Mouse (Mus musculus) monocyte, adult 2 months (primary cell): ENCODE results near the gene Gm9745.
"Not testable (repeated sequence)": the region's sequence is repeated elsewhere in the genome, so short reads cannot be mapped to it uniquely, and the experiment has no call there.

Source experiments
- DNase-seq, 2 experiments: peaks; one replicate each; pipeline ENCODE4 v3.0.0; 2022; ENCODE audit warnings: low spot score in 2 of 2, low read depth in 1 of 2

The Gm9745 gene

GRCm38 (mm10) chr13:8948131-8948530 lies at the start of gene Gm9745:
Gene Gm9745 (minus strand): TSS chr13:8948231.
- not testable (repeated sequence) for DNase-seq

DNA sequence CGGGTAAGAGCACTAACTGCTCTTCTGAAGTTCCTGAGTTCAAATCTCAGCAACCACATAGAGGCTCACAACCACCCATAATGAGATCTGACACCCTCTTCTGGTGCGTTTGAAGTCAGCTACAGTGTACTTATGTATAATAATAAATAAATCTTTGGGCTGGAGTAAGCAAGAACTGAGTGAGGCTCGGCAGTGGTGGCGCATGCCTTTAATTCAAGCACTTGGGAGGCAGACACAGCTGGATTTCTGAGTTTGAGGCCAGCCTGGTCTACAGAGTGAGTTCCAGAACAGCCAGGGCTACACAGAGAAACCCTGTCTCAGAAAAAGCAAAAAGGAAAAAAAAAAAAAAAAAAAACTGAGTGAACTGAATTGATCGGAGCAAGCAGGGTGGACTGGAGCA lies 49.2 kb upstream of the Gm9745 start:
- not testable (repeated sequence) for DNase-seq

DNA sequence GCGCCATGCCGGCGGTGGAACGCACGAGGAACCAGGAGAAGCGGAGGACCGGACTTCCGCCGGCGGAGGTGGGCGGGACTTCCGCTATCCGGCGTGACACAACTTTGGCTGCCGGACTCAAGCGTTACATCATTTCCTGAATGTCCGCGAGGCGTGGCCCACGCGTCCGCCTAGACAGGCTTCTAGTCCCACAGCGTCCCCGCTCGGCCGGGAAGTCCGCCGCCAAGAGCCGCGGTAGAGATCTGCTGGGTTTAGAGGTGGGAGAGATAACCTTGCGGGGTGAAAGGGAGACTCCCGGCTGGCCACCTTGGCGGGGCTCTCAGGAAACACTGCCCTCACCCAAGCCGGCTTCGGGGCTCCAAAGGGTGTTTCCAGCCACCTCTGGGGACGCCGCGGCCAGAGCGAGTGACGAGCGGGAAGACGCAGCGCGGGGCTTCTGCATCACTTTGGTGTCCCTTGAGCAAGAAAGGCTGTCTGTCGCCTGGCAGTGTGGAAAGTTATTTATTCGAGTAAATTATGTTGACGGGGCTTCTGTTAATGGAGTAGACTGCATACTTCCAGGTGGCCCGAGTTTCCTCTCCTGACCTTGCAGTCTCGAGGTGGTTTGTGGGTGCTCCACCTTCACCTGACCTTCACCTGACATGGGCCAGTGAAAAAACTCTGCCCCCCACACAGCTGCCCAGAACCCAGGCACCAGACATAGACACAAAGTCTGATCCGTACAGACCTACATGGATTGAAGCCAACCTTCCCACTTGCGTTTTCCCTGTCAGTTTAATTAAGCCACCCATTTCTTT lies 48.2 kb upstream of the Gm9745 start, which contains the start of gene Gtpbp4:
TSS of gene Gtpbp4 (minus strand) at position 94 of the 797 bp plus-strand sequence.
- peak; percentile 90 to 92 for DNase-seq

- DNase-seq, result peak in 1 of 2 experiments; percentile 2
Observed at GRCm38 (mm10) chr13:8995159-8995989, 47.3 kb upstream of the Gm9745 start.

- no peak for DNase-seq
Observed at GRCm38 (mm10) chr13:8992231-8992630, 44.2 kb upstream of the Gm9745 start.

DNA sequence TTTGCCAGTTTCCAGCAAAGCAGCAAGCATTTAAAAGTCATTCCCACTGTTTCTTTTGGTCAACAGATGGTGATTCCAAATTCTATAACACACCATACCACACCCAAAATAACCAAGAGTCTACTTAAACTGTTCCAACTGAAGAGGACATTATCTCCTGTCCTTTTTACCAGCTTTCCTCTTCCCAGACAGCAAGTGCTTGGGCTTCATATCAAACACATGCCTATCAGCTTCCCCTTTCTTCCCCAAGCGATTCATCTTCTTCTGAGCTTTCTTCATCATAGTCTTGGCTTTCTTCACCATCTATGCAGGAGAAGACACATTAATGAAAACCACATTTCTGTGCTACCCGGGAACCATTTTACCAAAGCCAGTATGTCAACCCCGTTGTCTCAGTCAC lies 24.9 kb upstream of the Gm9745 start:
- no peak for DNase-seq

DNA sequence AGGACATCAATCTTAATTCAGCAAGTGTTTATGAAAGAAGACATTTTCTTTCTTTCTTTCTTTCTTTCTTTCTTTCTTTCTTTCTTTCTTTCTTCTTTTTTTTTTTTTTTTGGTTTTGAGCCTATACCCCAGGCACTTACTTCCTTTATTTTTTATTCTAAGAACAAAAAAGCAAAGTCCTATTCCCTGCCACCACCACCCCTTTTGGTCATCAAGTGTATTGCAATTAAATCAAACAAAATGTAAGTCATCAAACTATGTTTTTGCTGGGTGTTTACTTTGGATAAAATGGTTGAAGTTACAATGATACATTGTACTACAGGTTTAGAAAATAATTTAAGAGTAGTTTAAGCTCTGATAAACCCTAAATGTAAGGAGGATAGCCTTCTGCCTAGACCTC lies 24.3 kb upstream of the Gm9745 start:
- no peak for DNase-seq

DNA sequence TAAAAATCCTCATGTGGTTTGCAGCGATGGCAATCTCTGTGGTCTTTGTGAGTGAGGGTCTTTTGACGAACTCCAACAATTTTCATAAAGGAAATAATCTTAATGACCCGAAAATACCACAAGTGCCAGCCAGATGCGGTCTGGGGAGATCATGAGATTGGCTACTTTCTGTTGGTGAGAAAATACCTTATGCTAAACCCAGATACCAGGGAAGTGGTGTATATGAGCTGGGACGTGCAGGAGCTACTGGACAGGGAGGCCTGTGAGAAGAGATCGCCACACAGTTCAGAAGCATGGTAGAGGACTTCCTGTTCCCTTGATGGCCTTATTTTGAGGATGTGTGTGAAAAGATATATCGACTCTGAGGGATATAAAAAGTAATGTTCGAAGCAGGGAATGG lies 19.7 kb upstream of the Gm9745 start:
- DNase-seq, result no peak

DNA sequence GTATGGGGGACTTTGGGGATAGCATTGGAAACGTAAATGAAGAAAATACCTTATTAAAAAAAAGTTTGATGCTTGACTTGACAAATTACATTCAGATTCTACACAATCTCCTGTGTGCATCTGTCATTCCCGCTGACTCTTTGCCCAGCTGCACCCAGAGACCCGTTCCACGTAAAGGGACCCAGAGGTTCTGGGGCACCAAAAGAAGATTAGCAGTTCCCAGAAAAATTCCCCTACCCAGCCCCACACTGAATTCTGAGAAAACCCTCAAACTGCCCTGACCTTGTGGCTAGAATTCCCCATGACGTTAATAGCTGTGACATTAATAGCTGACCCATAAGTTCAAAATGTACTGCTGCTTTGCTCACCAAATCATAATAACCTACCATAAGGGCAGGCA lies 17.2 kb upstream of the Gm9745 start:
- no peak for DNase-seq

- DNase-seq, result not testable (repeated sequence)
Observed at GRCm38 (mm10) chr13:8962266-8962665, 14.2 kb upstream of the Gm9745 start.

DNA sequence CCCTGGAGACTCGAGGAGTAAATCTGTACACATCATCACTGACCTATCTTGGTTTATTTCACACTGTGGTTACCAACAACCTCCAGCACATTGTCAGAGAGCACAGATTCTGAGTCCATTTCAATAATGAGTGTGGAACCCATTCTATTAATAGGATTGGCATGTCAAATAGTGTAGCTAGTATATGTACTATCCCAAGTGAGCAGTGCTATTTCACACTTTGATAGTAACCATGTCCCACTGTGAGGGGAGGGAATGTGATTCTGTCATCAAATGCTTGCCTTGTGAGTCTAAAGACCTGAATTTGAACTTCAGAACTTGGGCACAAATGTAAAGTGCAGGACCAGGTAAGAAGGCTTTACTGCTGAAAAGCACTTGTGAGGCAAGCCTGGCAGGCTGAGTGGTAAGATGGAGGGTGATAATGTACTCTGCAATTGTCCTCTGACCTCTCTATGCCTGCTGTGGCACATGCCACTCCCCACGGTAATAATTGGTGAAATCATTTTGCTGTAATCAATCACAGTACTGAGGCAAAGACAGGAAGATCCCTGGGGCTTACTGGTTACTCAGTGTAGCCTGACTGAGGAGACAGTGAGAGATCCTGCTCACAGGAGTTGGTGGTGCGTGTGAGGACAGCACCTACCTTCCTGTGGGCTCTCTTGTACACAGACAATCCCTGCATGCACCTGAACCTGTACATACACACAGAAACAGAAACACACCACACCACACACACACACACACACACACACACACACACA lies 13.3 kb upstream of the Gm9745 start:
- not testable (repeated sequence) for DNase-seq

GRCm38 (mm10) chr13:8959554-8959953 lies 11.5 kb upstream of the Gm9745 start:
- DNase-seq, result not testable (repeated sequence)

GRCm38 (mm10) chr13:8959058-8959457 lies 11.0 kb upstream of the Gm9745 start:
- not testable (repeated sequence) for DNase-seq

GRCm38 (mm10) chr13:8956873-8957272 lies 8.8 kb upstream of the Gm9745 start:
- DNase-seq, result not testable (repeated sequence)

GRCm38 (mm10) chr13:8955127-8955526 lies 7.1 kb upstream of the Gm9745 start:
- DNase-seq, result not testable (repeated sequence)

GRCm38 (mm10) chr13:8952563-8952962 lies 4.5 kb upstream of the Gm9745 start, which contains the start of gene Idi2:
Gene Idi2 (plus strand): TSS chr13:8952863.
- not testable (repeated sequence) for DNase-seq

- not testable (repeated sequence) for DNase-seq
Observed at GRCm38 (mm10) chr13:8943828-8944227, 4.2 kb downstream of the Gm9745 start.

DNA sequence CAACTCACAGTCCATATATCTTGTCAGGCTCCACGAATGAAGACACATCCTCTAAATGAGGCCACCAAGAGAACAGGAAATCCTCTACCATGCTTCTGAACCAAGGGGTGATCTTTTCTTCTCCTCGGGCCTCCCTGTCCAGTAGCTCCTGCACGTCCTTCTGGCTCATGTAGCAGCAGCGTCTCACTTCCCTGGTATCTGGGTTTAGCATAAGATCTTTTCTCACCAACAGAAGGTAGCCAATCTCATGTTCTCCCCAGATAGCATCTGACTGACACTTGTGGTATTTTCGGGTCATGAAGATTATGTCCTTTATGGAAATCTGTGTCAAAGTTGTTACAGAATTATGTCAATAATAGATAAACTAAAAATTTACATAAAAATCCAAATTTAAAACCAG lies 6.3 kb downstream of the Gm9745 start:
- not testable (repeated sequence) for DNase-seq

GRCm38 (mm10) chr13:8941110-8941509 lies 6.9 kb downstream of the Gm9745 start:
- DNase-seq, result not testable (repeated sequence)

DNA sequence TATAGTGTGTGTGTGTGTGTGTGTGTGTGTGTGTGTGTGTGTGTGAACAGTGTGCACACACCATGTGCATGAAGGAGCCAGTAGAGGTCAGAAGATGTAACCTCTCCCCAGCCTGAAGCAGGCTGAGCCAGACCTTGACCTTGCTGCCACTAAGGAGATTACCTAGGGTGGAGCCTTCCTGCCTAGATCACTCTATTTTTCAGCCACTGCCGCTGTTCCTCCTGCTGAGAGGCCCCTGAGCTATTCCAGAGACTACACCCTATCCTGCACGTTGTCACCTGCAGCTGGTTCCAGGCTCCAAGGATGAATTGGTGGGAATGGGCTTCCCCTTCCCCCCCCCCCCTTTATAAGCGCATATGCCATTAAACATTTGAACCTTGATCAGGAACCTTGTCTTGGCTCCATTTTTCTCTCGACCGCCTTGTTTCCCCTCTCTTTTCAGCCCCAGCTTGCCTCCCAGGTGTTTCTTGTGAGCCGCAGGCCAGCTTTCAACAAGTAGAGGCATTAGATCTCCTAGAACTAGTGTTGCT lies 10.4 kb downstream of the Gm9745 start:
- not testable (repeated sequence) for DNase-seq

GRCm38 (mm10) chr13:8933499-8933898 lies 14.5 kb downstream of the Gm9745 start:
- DNase-seq, result no peak
